Mouse (Mus musculus): ENCODE data around the gene Faah.

DNA sequence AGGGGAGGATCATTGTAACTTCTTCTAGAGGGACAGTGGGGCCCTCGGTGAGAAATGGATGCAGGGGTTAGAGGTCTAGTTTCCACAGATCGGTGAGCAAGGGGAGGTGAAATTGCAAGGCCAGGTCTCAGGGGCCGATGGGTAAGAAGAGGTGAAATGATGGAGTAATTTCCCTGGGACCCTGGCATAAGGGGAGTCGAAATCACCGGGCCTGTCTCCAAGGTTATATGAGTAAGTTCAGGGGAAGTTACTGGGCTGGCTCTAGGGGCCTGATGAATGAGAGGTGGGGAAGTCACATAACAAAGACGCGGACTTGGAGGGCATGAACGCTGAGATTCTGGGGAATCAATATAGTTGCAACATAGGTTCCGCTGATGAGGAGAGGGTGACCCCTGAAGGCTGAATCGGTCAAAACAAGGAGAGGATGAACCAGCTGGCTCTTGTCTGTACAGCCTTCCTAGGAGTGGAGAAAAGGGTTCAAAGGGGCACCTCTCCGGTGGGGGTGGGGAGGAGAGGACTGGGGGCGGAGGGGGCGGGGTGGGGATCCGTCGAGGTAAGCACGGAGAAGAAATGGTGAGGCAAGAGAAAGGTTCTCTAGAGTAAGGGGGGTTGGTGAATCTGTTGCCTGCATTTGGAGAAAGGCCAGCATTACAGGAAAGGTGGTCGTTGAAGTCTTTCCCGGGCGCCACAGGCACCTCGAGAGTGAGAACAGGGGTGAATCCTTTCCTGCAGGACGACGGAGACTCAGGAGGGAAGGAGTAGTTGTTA is 35.0 kb upstream of the Faah start:
- peak; percentile 31; the same call in 1 of the 2 replicates for TF ChIP-seq CTCF (IDR thresholded peaks at IDR 0.05; ENCODE audit: extremely low read depth, insufficient read depth, low read length)
- no peak for TF ChIP-seq POLR2A (IDR thresholded peaks at IDR 0.05; ENCODE audit: extremely low read depth, insufficient read depth, low read length)

All from cortical plate, adult 2 months (tissue).